Mouse (Mus musculus): ENCODE measurements around the gene Fam209.

GRCm38 (mm10) chr2:172450640-172451039, 21.7 kb upstream of the Fam209 start:
- no peak for TF ChIP-seq EP300 (IDR thresholded peaks at IDR 0.05; ENCODE audit: low read depth)
- TF ChIP-seq CTCF (IDR thresholded peaks at IDR 0.05; ENCODE audit: low read depth): no peak
